In the genomic region with DNA sequence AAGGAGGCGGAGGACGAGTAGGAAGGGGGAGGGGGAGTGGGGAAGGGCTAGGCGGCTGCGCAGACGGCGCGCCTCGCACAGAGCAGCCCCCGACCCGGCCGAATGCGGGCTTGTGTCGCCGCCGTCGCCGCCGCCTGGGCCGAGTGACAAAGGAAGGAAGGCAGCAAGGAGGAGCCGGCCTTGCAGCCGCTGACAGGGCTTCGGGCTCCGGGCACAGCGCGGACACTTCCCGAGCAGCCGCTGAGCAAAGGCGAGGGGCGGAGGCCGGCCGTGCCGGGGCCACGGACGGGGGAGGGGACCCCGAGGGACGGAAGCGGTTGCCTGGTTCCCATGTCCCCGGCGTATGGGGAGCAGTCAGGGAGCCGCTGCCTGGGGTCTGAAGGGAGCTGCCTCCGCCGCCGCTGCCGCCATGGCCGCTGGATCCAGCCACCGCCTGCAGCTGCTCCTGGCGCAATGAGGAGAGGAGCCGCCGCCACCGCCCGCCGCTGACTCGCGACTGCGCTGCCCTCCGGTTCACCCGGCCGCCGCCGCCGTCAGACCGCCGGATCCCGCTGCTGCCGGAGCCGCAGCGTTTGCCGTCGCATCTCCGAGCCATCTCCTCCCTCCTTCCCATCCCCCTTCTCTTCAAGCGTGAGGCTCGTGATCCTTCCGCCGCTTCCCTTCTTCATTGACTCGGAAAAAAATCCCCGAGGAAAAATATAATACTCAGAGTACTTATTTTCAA, we compare ENCODE assay signal across 8 mouse cellular contexts. TPM values are rescaled to one million over a fixed set of nuclear protein-coding genes. Genes with fewer than 3 reads are reported as not detected.
DNase-seq lines count a peak whose midpoint lies in the region; ATAC-seq and TF ChIP-seq lines count a peak whose summit lies in the region.

No protein-coding gene starts in this region.

- peak; percentile 4 for ATAC-seq in kidney, postnatal 0 days (replicated peaks; ENCODE audit: low FRiP score, low read depth)
- peak; percentile 15; the same call in 1 of the 2 replicates for ATAC-seq in limb, embryonic 11.5 days (ENCODE audit: insufficient number of reproducible peaks, low FRiP score, low TSS enrichment, low read depth)
- ATAC-seq in neural tube, embryonic 12.5 days (ENCODE audit: low FRiP score, low read depth): peak; percentile 5

- H3K4me3 ChIP-seq in kidney, postnatal 0 days (replicated peaks; ENCODE audit: low read depth, low read length): peak overlapping the region; percentile 94
- peak overlapping the region; percentile 95 for H3K4me3 ChIP-seq in embryonic fibroblast, embryonic 13.5 days (ENCODE audit: insufficient read depth, low read length)
- peak overlapping the region; percentile 80 for H3K4me3 ChIP-seq in limb, embryonic 11.5 days (ENCODE audit: low read depth, low read length)
- H3K4me3 ChIP-seq in neural tube, embryonic 12.5 days: peak overlapping the region; percentile 94

- H3K4me2 ChIP-seq in kidney, postnatal 0 days (ENCODE audit: low read length): peak overlapping the region; percentile 67
- peak overlapping the region; percentile 69; the same call in 1 of the 2 replicates for H3K4me2 ChIP-seq in limb, embryonic 11.5 days (ENCODE audit: low read depth, severe bottlenecking)
- peak overlapping the region; percentile 78 for H3K4me2 ChIP-seq in neural tube, embryonic 12.5 days (replicated peaks)

- H3K27me3 ChIP-seq in kidney, postnatal 0 days (ENCODE audit: insufficient read depth, low read length): no peaks in the 10 kb centered on the region
- H3K27me3 ChIP-seq in limb, embryonic 11.5 days (ENCODE audit: control insufficient read depth, insufficient read depth, low read length): no peaks in the 10 kb centered on the region
- no peaks in the 10 kb centered on the region for H3K27me3 ChIP-seq in neural tube, embryonic 12.5 days (replicated peaks)

- H3K9me3 ChIP-seq in kidney, postnatal 0 days (replicated peaks; ENCODE audit: low read length): no peaks in the 10 kb centered on the region
- H3K9me3 ChIP-seq in limb, embryonic 11.5 days (ENCODE audit: control insufficient read depth, low read length): no peaks in the 10 kb centered on the region
- no peaks in the 10 kb centered on the region for H3K9me3 ChIP-seq in neural tube, embryonic 12.5 days

- H3K9ac ChIP-seq in kidney, postnatal 0 days (ENCODE audit: low read depth, low read length): peak overlapping the region; percentile 96
- H3K9ac ChIP-seq in limb, embryonic 11.5 days (ENCODE audit: low read length): peak overlapping the region; percentile 95
- H3K9ac ChIP-seq in neural tube, embryonic 12.5 days: peak overlapping the region; percentile 100

- peak; percentile 71 for TF ChIP-seq POLR2A in embryonic fibroblast, embryonic 13.5 days (IDR thresholded peaks at IDR 0.05; ENCODE audit: low read depth, low read length)

- H3K36me3 ChIP-seq in kidney, postnatal 0 days (ENCODE audit: insufficient read depth, low read length): no peaks in the 10 kb centered on the region
- H3K36me3 ChIP-seq in limb, embryonic 11.5 days (ENCODE audit: control insufficient read depth, insufficient read depth, low read length): 0 out of 2 replicates have a peak, but pooled peaks cover 2% of the 10 kb centered on the region
- H3K36me3 ChIP-seq in neural tube, embryonic 12.5 days: no peaks in the 10 kb centered on the region

- H3K4me1 ChIP-seq in kidney, postnatal 0 days (replicated peaks; ENCODE audit: insufficient read depth, low read length): 0 out of 2 replicates have a peak, but pooled peaks cover 5% of the 10 kb centered on the region
- H3K4me1 ChIP-seq in embryonic fibroblast, embryonic 13.5 days (ENCODE audit: control insufficient read depth, insufficient read depth, low read length): peaks cover 6% of the 10 kb centered on the region; the same call in 1 of the 2 replicates
- peaks cover 11% of the 10 kb centered on the region; the same call in 1 of the 2 replicates for H3K4me1 ChIP-seq in limb, embryonic 11.5 days (ENCODE audit: control insufficient read depth, insufficient read depth, low read length)
- H3K4me1 ChIP-seq in neural tube, embryonic 12.5 days: peaks cover 28% of the 10 kb centered on the region

- under 1% methylated on average over 65 of the region's 76 CpGs for WGBS in kidney, postnatal 0 days
- WGBS in limb, embryonic 11.5 days: 0% methylated on average over 73 of the region's 76 CpGs
- under 1% methylated on average over 76 of the region's 76 CpGs for WGBS in neural tube, embryonic 12.5 days

- no peak for TF ChIP-seq CTCF in kidney, postnatal 0 days (IDR thresholded peaks at IDR 0.05; ENCODE audit: low read depth)
- TF ChIP-seq CTCF in embryonic fibroblast, embryonic 13.5 days (IDR thresholded peaks at IDR 0.05; ENCODE audit: borderline replicate concordance, insufficient read depth, low read length): no peak

- DNase-seq in kidney, postnatal 0 days (ENCODE audit: low spot score): peak; percentile 87
- no peak for DNase-seq in kidney, postnatal 10 days
- peak; percentile 67 for DNase-seq in MN1 (ENCODE audit: low spot score)
- no peak for DNase-seq in limb, embryonic 11.5 days (ENCODE audit: low spot score)
- DNase-seq in gastrocnemius, postnatal 36 days: no peak
- no peak for DNase-seq in right cerebral cortex, postnatal 10 days (ENCODE audit: low spot score in 2 of 2)

- intact Hi-C loops in gastrocnemius, postnatal 36 days (cut with DNase I): loop anchor here (5.0 to 10.0 kb wide), 3 partner anchors 38 to 108 kb away; no protein-coding TSS in a partner anchor

- peak overlapping the region; percentile 100 for H3K27ac ChIP-seq in kidney, postnatal 0 days
- H3K27ac ChIP-seq in embryonic fibroblast, embryonic 13.5 days (ENCODE audit: insufficient read depth, low read length): peak overlapping the region; percentile 100
- peak overlapping the region; percentile 100 for H3K27ac ChIP-seq in limb, embryonic 11.5 days (replicated peaks; ENCODE audit: low read depth, low read length)
- H3K27ac ChIP-seq in neural tube, embryonic 12.5 days: peak overlapping the region; percentile 100

RNA-seq across cellular contexts. Expression of a gene that starts 0.8 kb away (rescaled TPM):
- polyA plus RNA-seq in kidney, postnatal 0 days (2015; fragmentation: Nextera tagmentation; extraction: Ambion mirVana): 43.8 and 48.7 TPM in 2 replicates
- polyA plus RNA-seq in embryonic fibroblast, embryonic 13.5 days (2011; ENCODE audit: insufficient read length, low read depth, missing spikeins): 71.2 and 79.6 TPM in 2 replicates
- 67.5 and 70.4 TPM in 2 replicates for polyA plus RNA-seq in limb, embryonic 11.5 days (2014; fragmentation: Nextera tagmentation; extraction: Ambion mirVana)
- polyA plus RNA-seq in neural tube, embryonic 12.5 days (2016; fragmentation: Nextera tagmentation; extraction: Ambion mirVana): 140 and 151 TPM in 2 replicates
- total RNA-seq in gastrocnemius, postnatal 36 days (2021): 10 to 100 TPM; 48.5 to 55.5 TPM

Comparison
In these comparisons a context has a peak if more than half of its experiments do, and no peak if none do; other contexts are left out.
1. DNase-seq: peak in kidney, postnatal 0 days (single experiment) and MN1 (single experiment); none in kidney, postnatal 10 days (single experiment), limb, embryonic 11.5 days (single experiment), gastrocnemius, postnatal 36 days (0 of 2) and right cerebral cortex, postnatal 10 days (0 of 2).
2. Peak in every context shown above with its lines, with median percentiles within 50 percentile points of each other: ATAC-seq, H3K27ac ChIP-seq, H3K4me2 ChIP-seq, H3K4me3 ChIP-seq and H3K9ac ChIP-seq.